Mouse (Mus musculus): Measurements from ENCODE around the gene Dcaf5.
A peak's percentile ranks its signal among the peaks of the same experiment; 100 is the strongest.
"Not testable (repeated sequence)": the region's sequence is repeated elsewhere in the genome, so short reads cannot be mapped to it uniquely, and the experiment has no call there.

Gene Dcaf5

DNA sequence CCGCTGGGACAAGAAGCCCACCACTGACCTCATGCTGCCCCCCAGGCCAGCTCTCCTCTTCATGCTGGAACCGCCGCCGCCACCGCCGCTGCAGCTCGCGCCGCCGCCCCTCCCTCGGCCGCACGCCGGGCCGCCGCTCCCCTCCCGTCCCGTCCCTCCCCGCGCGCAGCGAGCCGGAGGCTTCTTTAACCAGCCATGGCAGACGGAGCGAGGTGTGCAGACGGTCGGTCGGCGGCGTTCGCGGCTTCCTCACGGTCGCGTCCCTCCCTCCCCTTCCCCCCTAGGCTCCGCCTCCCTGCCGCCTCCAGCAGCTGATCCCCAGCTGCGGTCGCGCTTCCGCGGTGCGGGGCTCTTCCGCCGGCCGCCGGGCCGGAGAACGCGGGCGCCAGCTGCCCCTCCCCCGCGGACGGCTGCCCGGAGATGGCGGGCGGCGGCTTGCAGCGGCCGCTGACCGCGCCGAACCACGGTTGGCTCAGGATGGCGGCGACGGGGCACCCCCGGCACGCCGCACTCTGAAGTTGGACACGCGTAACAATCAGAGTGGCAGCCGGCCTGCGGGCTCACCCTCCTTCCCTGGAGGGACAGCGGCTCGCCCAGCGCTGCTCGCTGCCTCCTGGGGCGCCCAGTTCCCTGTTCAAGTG is at the start of gene Dcaf5:
Gene Dcaf5 (minus strand): TSS at position 266 of the 641 bp plus-strand sequence.
- peak; percentile 65 for DNase-seq (ENCODE audit: low spot score)

DNA sequence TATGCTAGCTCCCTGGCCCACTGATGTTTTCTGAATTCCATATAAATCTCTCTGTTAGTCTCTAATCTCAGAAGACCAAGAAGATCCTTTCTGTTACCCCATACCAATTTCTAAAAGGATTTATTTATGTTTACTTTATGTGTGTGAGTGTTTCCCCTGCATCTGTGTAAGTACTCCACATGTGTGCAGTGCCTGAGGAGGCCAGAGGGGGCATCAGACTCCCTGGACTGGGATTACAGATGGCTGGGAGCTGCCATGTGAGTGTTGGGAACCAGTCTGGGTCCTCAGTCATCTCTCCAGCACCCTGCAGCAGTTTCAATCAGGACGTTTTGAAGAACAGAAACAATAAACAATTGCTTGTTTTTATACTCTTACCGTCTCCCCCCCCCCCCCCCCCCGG is 47.0 kb upstream of the Dcaf5 start:
- DNase-seq (ENCODE audit: low spot score) = no peak

DNA sequence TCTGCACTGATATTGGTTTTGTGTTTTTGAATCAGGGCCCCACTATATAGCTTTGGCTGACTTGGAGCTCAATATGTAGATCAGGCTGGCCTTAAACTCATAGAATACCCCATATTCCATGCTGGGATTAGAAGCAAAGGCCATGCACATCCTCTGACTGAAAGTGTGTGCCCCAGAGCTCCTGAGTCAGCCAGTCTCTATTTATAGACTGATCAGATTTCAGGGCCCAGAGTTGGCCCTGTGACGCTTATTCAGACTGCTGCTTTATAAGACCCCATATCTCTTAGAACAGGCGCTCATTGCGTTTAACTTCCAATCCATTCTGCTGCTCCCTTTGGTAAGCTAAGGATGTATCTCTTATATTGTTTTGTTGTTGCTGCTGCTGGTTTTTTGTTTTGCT is 43.6 kb upstream of the Dcaf5 start:
- no peak for DNase-seq (ENCODE audit: low spot score)

DNA sequence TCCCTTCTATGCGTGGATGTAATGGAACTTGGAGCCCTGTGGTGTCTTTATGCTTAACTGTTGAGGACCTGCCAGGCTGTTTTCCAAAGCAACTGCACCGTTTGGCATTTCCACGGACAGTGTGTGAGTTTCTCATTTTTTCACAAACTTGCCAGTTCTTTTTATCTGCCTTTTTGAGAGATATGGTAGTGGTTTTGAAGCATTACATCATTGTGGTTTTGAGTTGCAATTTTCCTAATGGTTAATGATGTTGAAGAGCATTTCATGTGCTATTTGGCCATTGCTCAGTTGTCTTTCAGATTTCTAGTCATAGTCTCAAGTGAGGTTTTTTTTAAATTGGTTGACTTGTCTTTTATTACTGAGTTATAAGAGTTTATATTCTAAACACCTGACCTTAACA is 37.3 kb upstream of the Dcaf5 start:
- no peak for DNase-seq (ENCODE audit: low spot score)

DNA sequence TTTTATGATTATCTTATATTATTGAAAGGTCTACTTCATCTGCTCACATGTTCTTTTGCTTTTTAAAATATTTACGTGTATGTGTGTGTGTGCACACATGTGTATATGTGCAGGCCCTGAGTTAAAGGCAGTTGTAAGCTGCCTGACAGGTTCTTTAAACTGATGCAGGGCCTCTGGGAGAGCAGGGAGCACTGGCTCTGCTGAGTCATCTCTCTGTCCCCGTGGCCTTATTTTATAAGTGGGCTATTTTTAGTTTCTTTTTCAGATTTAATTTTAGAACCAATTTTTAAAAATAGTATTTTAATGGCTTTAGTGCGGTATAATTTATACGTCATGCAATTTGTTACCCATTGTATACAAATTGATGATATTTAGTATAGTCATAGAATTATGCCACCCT is 35.5 kb upstream of the Dcaf5 start:
- no peak for DNase-seq (ENCODE audit: low spot score)

DNA sequence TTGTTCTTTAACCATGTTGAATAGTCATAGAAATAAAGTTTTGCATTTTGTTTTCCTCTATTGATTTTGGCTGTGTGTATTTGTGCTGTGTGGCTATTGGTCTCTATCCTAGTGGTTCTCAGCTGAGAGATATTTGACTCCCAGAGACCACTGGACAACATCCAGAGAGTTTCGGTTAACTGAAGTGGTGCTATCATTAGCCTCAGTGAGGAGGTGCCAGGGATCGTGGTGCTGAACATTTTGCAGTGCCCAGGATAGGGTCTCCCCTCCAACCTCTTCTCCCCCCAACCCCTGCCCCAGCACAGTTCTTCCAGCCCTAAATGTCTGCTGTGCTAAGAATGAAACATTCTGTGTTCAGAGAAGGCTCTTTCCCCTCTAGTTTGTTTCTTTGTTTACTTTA is 33.8 kb upstream of the Dcaf5 start:
- no peak for DNase-seq (ENCODE audit: low spot score)

DNA sequence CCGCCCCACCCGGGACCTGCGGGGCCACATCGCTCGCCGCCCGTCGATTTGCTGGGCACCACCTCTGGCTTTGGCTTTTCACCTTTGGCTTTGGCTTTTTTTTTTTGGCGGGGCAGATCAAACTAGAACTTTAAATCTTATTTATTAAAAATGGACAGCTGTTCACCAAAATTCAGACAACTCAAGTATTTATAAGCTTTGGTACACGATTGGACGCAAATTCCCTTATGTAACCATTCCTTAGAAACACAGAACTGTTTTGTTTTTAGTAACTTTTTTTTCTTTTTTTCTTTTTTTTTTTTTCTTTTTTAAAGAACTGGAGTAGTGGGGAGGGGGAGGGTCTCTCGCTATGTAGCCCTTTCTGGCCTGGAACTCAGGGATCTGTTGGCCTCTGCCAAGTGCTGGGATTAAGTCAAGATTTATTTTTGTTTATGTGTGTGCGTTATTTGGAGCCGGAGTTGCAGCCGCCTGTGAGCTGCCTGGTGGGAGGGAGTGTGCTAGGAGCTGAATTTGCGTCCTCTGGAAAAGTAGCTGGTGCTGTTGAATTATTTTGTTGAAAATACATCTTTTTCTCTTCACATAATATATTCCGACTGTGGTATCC is 27.4 kb upstream of the Dcaf5 start:
- DNase-seq (ENCODE audit: low spot score) = no peak

DNA sequence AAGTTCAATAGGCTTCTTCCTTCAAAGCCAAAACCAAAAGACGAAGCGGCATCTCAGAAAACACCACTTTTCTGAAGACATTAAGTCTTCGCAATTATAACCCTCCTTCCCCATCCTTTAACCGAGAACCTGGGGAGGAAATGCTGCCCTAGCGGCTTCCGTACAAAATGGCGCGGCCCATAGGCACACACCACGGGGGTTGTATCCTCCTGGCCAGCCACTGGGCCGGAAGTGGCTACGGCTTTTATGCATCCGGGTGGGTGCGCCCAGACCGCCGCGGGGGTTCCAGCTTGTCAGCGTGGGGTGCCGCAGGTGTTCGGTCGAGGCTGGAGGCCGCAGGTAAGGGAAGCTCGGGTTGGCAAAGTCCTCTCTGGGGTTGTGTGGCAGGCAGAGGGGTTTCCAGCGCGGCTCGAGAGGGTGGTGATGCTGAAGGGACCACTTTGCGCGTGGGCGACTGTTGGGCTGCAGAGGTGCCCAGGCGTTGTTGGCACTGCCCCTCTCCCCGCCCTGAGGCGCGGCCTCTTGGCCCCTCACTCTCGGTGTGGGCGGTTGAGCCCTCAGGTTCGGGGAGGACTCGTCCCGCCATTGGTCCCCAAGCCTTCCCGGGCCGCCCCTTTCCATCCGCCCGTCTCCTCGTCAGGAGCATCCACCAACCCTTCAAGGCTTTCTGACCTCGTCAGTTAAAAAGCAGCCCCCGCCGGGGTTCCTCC is 26.7 kb upstream of the Dcaf5 start, which contains the start of gene Exd2:
Gene Exd2 (plus strand): TSS at position 154 of the 710 bp plus-strand sequence.
- peak; percentile 83 for DNase-seq (ENCODE audit: low spot score)

DNA sequence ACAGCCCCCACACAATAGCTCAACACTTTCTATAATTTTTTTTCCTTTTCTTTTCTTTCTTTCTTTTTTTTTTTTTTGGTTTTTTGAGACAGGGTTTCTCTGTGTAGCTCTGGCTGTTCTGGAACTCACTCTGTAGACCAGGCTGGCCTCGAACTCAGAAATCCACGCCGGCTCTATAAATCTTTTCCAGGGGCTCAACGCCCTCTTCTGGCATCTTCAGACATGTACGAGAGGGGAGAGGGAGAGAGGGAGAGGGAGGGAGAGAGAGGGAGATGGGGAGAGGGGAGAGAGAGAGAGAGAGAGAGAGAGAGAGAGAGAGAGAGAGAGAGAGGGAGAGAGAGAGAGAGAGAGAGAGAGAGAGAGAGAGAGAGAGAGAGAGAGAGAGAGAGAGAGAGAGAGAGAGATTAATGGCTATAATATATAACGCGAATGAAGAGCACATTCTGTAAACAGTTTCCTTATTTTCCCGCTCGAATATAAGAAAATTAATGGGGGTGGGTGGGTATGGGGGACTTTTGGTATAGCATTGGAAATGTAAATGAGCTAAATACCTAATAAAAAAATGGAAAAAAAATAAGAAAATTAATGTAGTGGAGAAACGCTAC is 26.0 kb upstream of the Dcaf5 start:
- not testable (repeated sequence) for DNase-seq (ENCODE audit: low spot score)

DNA sequence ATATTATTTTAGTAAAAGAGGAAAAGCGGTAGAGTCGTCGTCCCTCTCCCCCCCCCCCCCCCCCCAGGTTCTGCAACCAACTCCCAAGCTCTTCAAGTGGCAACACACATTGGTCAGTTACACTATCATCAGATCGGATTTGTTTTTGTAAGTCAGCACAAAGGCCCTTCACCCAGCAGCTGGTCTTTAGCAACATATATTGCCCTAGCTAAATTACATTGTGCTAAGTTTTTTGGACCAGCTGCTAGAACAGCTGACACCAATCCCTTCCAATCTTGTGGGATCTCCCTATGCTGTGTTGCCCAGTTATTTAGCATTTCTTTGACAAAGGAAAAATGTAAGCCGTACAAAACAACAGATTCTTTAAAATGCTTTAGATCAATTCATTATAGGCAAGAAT is 21.6 kb upstream of the Dcaf5 start:
- DNase-seq (ENCODE audit: low spot score) = no peak

DNA sequence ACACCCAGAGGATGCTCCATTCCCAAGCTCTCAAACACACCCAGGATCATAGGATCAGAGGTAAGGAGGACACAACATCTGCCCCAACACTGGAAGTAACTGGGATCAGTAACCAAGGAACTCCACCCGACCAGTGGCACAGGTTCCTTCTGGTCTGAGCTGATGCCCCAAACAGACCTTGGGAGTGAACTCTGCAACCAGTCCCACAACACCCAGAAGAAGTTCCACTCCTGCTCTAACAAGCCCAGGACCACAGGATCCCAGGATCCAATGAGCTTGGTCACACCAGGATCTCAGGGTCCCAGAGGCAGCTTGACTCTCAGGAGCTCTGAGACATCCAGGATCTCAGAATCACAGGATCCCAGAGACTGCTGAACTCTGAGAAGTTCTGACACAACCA is 17.1 kb upstream of the Dcaf5 start:
- DNase-seq (ENCODE audit: low spot score) = no peak

DNA sequence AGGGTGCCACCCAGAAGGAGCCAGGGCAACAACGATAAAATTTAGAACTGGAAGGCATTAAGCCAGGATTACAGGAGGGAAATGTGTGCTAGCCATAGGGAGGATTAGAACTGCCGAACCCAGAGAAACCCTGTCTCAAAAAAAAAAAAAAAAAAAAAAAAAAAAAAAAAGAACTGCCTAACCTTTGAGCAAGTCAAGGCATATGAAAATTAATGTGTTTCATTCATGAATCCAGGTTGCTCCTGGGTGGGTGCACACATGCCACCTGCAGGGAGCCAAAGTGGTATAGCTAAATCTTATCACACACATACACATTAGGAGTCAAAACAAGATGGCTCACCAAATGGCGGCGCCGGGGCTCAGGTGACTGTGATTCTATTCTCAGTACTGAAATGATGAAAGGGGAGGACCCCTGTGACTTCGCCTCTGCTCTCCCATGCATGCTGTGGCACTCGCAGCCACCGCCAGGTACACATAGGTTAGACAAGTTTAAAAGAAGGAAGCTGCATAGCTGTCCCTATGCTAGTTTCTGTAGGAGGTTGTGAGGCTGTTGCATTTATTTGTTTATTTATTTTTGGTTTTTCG is 8.2 kb upstream of the Dcaf5 start:
- no peak for DNase-seq (ENCODE audit: low spot score)

DNA sequence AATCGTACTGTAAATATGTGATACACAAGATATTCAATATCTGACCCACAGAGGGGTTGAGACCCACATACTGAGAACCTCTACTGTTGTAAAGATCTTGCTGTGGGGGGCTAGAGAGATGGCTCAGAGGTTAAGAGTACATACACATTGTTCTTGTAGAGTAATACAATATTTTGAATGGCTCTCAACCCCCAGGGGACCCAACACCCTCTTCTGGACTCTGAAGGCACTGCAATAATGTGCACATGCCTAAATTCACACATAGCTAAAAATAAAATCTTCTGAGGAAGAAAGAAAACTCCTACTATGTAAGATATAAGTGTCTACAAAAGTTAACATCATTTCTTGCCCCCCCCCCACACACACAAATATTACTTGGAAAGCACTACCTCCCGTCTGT is 4.6 kb upstream of the Dcaf5 start:
- DNase-seq (ENCODE audit: low spot score) = no peak

DNA sequence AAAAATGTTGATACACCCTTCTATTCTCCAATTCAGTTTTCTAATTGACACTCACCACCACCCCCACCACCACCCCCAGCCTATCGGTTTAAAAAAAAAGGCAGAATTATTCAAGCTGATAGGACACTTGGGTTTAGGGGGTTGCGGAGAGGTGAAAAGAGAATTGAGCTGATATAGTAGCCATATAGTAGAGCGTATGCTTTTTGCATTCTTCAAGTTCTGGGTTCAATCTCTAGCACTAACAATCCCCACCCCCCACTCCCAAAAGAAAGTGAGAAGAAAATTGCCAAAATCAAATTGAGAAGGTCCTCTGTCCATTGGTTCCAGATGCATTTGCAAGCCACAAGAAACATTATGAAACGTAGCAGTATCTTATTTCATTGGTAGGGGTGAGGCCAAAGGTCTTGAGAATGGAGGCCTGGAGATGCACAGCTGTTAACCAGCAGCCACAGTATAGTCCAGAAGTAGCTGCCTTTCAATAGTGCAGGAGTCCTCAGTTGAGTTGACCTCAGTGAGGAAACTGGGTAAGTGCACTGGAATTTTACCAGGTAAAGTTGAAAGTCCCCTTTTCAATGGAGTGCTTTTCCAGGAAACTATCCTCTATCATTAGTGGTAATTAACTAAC is 762 bp upstream of the Dcaf5 start:
- DNase-seq (ENCODE audit: low spot score) = no peak

DNA sequence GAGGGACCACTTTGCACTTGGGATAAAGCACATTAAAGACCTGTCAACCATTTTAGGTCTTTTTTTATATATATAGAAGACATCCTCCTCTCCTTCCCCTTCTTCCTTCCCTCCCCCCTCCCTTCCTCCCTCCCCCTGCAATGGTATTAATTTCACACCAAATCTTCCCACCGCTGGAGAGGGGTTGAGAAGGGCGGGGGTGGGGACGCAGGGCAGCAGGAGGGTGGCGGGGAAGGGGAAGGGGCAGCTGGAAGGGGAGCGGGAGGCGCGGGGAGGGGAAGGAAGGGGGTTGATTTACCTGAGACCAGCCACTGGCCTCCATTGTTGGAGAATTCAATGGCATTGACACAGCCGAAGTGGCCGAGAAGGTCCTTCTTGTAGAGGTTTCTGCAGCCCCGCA is 514 bp downstream of the Dcaf5 start:
- DNase-seq (ENCODE audit: low spot score) = peak; percentile 14

DNA sequence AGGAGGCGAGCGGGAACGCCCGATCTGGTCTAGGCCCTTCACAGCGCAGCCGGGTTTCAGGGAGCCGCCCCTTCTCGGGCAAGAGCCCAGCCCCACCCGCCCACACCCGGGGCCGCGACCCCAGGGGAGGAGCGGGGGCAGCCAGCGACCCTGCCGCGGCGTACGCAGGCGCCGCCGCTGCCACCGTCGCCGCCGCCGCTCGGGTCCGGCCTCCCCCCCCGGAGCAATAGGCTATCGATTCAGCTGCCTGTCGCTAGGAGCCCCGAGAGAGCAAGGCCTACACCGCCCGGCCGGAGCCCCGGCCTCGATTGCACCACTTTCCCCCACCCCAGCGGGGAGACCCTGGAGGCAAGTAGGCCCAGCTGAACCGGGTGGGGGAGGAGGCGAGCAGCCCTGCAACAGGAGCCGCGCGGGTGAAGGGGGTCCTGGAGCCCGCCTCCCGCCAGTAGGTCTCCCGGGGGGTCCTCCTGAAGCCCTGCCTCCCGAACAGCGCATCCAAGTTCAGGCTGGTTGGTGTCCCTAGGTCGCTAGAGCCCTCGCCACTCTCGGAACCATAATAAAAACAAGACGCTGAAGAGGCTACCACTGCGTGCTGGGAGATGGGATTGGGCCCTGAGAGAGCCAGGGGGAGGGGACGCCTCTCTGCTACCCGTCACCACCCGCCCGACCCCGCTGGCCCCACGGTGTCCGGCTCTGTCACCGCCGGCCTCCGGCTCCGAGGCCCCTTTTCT is 1.3 kb downstream of the Dcaf5 start:
- peak; percentile 51 for DNase-seq (ENCODE audit: low spot score)

DNA sequence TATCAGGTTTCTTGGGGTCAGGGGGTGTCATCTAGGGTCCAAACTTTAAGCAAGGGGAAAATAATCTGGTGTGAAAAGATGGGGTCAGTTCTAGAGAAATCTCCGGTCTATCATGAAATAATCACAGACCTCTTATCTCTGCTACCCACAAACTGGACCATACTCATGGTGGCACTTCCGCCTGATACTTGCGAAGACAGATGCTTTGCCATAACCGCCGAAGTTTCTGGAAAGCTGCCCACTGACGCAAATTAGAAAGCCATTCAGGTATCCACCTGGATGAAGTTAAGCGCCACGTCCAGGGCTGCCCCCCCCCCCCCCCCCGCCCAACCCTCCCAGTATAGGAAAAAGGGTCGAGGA is 1.8 kb downstream of the Dcaf5 start:
- peak; percentile 8 for DNase-seq (ENCODE audit: low spot score)

DNA sequence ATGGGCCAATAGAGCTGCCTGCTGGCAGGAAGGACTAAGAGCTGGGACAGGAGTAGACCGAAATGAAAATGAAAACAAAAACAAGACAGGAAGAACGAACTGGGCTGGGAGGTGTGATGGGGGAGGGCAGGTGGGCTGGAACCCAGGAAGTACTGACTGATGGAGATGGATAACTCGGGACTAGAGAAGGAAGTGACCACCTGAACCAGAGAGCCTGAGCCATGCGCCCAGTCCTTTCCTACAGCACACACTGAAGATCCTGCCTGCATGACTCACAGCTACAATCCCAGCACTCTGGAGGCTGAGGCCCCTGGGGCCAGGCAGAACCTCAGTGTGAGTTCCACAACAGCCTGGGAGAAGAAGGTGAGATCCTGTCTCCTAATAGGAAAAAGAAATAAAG is 3.1 kb downstream of the Dcaf5 start:
- DNase-seq (ENCODE audit: low spot score) = no peak

DNA sequence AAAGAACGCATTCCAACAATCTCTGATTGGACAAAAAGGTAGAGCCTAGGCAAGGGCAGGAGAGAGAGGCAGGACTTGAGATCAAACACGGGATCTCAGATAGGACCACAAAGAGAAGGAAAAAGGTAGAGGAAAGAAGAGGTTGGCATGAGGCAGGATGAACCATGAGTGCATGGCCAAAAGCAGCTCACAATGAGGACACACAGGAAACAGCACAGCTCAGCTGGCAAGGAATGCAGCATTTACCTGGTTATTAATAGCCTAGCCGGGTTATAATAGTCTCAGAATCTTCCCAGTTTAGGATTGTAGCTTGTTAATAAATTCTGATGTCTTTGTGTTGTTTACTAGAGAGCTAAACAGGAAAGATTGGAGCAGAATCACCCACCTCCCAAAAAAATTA is 8.7 kb downstream of the Dcaf5 start:
- DNase-seq (ENCODE audit: low spot score) = no peak

DNA sequence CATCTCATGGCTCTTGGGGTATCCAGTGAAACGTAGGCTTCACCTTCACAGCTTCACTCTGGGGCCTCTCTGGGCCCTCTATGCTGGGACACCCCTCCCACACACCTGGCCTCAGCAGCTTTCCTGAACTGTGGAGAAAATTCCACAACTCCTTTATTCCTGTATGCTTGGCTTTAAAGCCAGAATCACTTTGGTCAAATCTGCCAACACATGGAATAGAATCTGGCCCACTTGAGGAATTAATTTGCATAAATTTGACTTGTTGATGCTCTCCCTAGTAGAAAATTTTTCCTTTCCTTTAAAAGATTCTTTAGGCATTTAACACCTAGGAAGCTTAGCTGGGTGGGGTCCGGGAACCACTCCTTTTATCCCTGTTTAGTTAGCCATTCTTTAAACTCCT is 21.3 kb downstream of the Dcaf5 start:
- DNase-seq (ENCODE audit: low spot score) = no peak

DNA sequence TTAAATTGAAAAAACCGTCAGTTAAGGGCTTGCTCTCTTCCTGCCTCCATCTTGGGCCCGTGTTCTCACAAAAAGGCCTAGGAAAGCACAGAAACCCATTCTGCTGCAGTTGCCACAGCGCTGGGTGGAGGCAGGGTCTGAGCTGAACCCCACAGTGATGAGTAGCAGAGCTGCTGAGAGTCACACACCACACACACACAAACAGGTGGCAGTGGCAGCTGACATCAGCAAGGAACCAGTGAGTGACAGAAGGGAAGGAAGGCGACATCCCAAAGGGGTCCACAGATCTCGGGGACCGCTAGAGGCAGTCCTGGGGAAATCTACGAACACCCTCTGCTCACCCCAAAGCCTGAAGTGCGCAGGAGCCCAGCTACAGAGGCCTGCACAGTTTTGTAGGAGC is 25.5 kb downstream of the Dcaf5 start:
- no peak for DNase-seq (ENCODE audit: low spot score)

DNA sequence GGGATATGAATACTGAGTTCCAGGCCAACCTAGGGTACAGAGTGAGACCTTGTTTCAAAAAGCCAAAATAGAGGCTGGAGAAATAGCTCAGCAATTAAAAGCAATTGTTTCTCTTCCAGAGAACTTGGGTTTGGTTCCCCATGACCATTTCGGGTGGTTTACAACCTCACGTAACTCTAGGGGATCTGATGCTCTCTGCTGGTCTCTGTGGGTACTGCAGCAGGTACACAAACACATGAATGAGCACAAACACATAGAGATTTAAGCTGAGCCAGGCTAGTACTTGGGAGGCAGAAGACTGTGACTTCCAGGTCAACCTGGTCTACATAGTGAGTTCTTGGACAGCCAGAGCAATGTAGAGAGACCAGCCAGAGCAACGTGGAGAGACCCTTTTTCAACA is 28.6 kb downstream of the Dcaf5 start:
- DNase-seq (ENCODE audit: low spot score) = peak; percentile 60
